Mouse (Mus musculus) kidney, embryonic 14.5 days (tissue): ENCODE measurements around the gene Tufm. TPM values are rescaled to one million over a fixed set of nuclear protein-coding genes. Genes with fewer than 3 reads are reported as not detected.
A peak's percentile ranks its signal among the peaks of the same experiment; 100 is the strongest.
"Not testable (repeated sequence)": the region's sequence is repeated elsewhere in the genome, so short reads cannot be mapped to it uniquely, and the experiment has no call there.

Experiments
- ATAC-seq: fragments of 200-750 bp; cut with Nextera tagmentation; 2 replicates; pipeline ENCODE4 v1.8.0; 2017; ENCODE audit warnings: moderate number of reproducible peaks, mild to moderate bottlenecking, moderate TSS enrichment, moderate library complexity; ENCODE audit not compliant: low FRiP score, low TSS enrichment
- H3K27ac ChIP-seq: fragments of 300-500 bp; sonication (generic); 2 replicates; pipeline ENCODE4 v1.5.1; 2014; ENCODE audit warnings: low read depth, mild to moderate bottlenecking, low read length, moderate library complexity, mixed read lengths
- H3K27me3 ChIP-seq: fragments of 300-500 bp; sonication (generic); 2 replicates; pipeline ENCODE4 v1.6.1; 2014; ENCODE audit warnings: mild to moderate bottlenecking, low read length; ENCODE audit not compliant: control insufficient read depth, insufficient read depth
- H3K36me3 ChIP-seq: fragments of 300-500 bp; sonication (generic); 2 replicates; pipeline ENCODE4 v1.6.1; 2014; ENCODE audit warnings: low read length, mixed read lengths; ENCODE audit not compliant: control insufficient read depth, insufficient read depth
- H3K4me1 ChIP-seq: fragments of 300-500 bp; sonication (generic); 2 replicates; pipeline ENCODE4 v1.6.1; 2014; ENCODE audit warnings: low read length, mixed read lengths; ENCODE audit not compliant: control insufficient read depth, insufficient read depth
- H3K4me2 ChIP-seq: fragments of 300-500 bp; sonication (generic); replicated peaks from 2 replicates; pipeline ENCODE4 v1.6.1; 2014; ENCODE audit warnings: low read depth, mild to moderate bottlenecking, low read length
- H3K4me3 ChIP-seq: fragments of 300-500 bp; sonication (generic); 2 replicates; pipeline ENCODE4 v1.5.1; 2014; ENCODE audit warnings: mild to moderate bottlenecking, low read length
- H3K9ac ChIP-seq: fragments of 300-500 bp; sonication (generic); 2 replicates; pipeline ENCODE4 v1.6.1; 2014; ENCODE audit warnings: low read depth, mild to moderate bottlenecking, low read length, moderate library complexity
- H3K9me3 ChIP-seq: fragments of 300-500 bp; sonication (generic); 2 replicates; pipeline ENCODE4 v1.6.1; 2016; ENCODE audit warnings: low read length; ENCODE audit not compliant: control insufficient read depth
- WGBS: fragments of 180-500 bp; shearing (Covaris S2); extraction: QIAGEN DNeasy Blood & Tissue Kit; methylation state at CpG from one replicate; pipeline ENCODE4 v1.1.7; 2014; 5-methylcytosine and 5-hydroxymethylcytosine counted together
- polyA plus RNA-seq: library from polyadenylated mRNA; unstranded; fragments of >200 nt; fragmentation: Nextera tagmentation; extraction: Ambion mirVana; gene quantifications from 2 replicates; pipeline ENCODE4 v1.2.1, GENCODE M21; 2014

Tufm gene
- polyA plus RNA-seq, 1 experiment from 2014 or later = 159 TPM

GRCm38 (mm10) chr7:126481699-126482098 lies 5.5 kb upstream of the Tufm start:
- H3K36me3 ChIP-seq = no peaks in the 10 kb centered on the region
- H3K4me3 ChIP-seq = no peak overlapping the region
- no peak overlapping the region for H3K4me2 ChIP-seq
- H3K9me3 ChIP-seq = no peaks in the 10 kb centered on the region
- 0 out of 2 replicates have a peak, but pooled peaks cover 3% of the 10 kb centered on the region for H3K4me1 ChIP-seq
- 24% methylated on average over 5 of the region's 5 CpGs for WGBS
- H3K27ac ChIP-seq = no peak overlapping the region
- H3K9ac ChIP-seq = no peak overlapping the region
- ATAC-seq = no peak
- no peaks in the 10 kb centered on the region for H3K27me3 ChIP-seq

- under 1% methylated on average over 23 of the region's 23 CpGs for WGBS
- Histone ChIP-seq H3K4me3 (peak overlapping the region; percentile 32), H3K36me3 (no peaks in the 10 kb centered on the region), H3K4me1 (0 out of 2 replicates have a peak, but pooled peaks cover 3% of the 10 kb centered on the region), H3K9me3 (no peaks in the 10 kb centered on the region), H3K9ac (peak overlapping the region; percentile 58), H3K4me2 (peak overlapping the region; percentile 51), H3K27me3 (no peaks in the 10 kb centered on the region), H3K27ac (peak overlapping the region; percentile 55; the same call in 1 of the 2 replicates)
- peak; percentile 89 for ATAC-seq
Measured at GRCm38 (mm10) chr7:126482392-126482871, 4.7 kb upstream of the Tufm start.

- not testable (repeated sequence) for H3K4me1 ChIP-seq, H3K27me3 ChIP-seq, ATAC-seq, H3K9me3 ChIP-seq, H3K27ac ChIP-seq
- Histone ChIP-seq H3K4me3 (peak overlapping the region; percentile 58), H3K9ac (peak overlapping the region; percentile 66), H3K4me2 (peak overlapping the region; percentile 92), H3K36me3 (peaks cover 42% of the 10 kb centered on the region)
- WGBS = 17% methylated on average over 19 of the region's 25 CpGs
Measured at GRCm38 (mm10) chr7:126487617-126488385, 640 bp downstream of the Tufm start.

- Histone ChIP-seq H3K27me3 (no peaks in the 10 kb centered on the region), H3K9ac (no peak overlapping the region), H3K4me1 (0 out of 2 replicates have a peak, but pooled peaks cover 3% of the 10 kb centered on the region), H3K36me3 (peaks cover 74% of the 10 kb centered on the region), H3K4me3 (no peak overlapping the region), H3K9me3 (no peaks in the 10 kb centered on the region), H3K27ac (no peak overlapping the region), H3K4me2 (no peak overlapping the region)
- WGBS = 83% methylated on average over 1 of the region's 1 CpGs
- no peak for ATAC-seq
Measured at GRCm38 (mm10) chr7:126491005-126491404, 3.8 kb downstream of the Tufm start.

GRCm38 (mm10) chr7:126491973-126492372 lies 4.8 kb downstream of the Tufm start:
- peaks cover 83% of the 10 kb centered on the region for H3K36me3 ChIP-seq
- no peaks in the 10 kb centered on the region for H3K9me3 ChIP-seq
- no peak overlapping the region for H3K4me2 ChIP-seq
- H3K4me3 ChIP-seq = no peak overlapping the region
- H3K4me1 ChIP-seq = 0 out of 2 replicates have a peak, but pooled peaks cover 3% of the 10 kb centered on the region
- no peaks in the 10 kb centered on the region for H3K27me3 ChIP-seq
- H3K9ac ChIP-seq = no peak overlapping the region
- H3K27ac ChIP-seq = no peak overlapping the region
- no peak for ATAC-seq
- 46% methylated on average over 10 of the region's 11 CpGs for WGBS

GRCm38 (mm10) chr7:126494120-126494519 lies 7.0 kb downstream of the Tufm start:
- Histone ChIP-seq H3K4me3 (no peak overlapping the region), H3K4me1 (no peaks in the 10 kb centered on the region), H3K36me3 (peaks cover 97% of the 10 kb centered on the region), H3K27ac (no peak overlapping the region), H3K9ac (no peak overlapping the region), H3K27me3 (no peaks in the 10 kb centered on the region), H3K4me2 (no peak overlapping the region), H3K9me3 (no peaks in the 10 kb centered on the region)
- 83% methylated on average over 6 of the region's 6 CpGs for WGBS
- ATAC-seq = no peak

- no peaks in the 10 kb centered on the region; the same call in 1 of the 2 replicates for H3K4me1 ChIP-seq
- H3K9me3 ChIP-seq = no peaks in the 10 kb centered on the region
- peaks cover 98% of the 10 kb centered on the region for H3K36me3 ChIP-seq
- H3K4me3 ChIP-seq = no peak overlapping the region
- H3K4me2 ChIP-seq = no peak overlapping the region
- no peak for ATAC-seq
- no peak overlapping the region for H3K27ac ChIP-seq
- H3K9ac ChIP-seq = no peak overlapping the region
- H3K27me3 ChIP-seq = no peaks in the 10 kb centered on the region
- WGBS = 90% methylated on average over 5 of the region's 5 CpGs
Measured at GRCm38 (mm10) chr7:126496475-126496874, 9.3 kb downstream of the Tufm start.

GRCm38 (mm10) chr7:126497966-126498365 lies 10.8 kb downstream of the Tufm start:
- Histone ChIP-seq H3K36me3 (peaks cover 84% of the 10 kb centered on the region), H3K9ac (no peak overlapping the region), H3K27me3 (no peaks in the 10 kb centered on the region), H3K27ac (no peak overlapping the region), H3K4me1 (no peaks in the 10 kb centered on the region; the same call in 1 of the 2 replicates), H3K4me3 (no peak overlapping the region), H3K4me2 (no peak overlapping the region), H3K9me3 (no peaks in the 10 kb centered on the region)
- no peak for ATAC-seq
- WGBS = 92% methylated on average over 12 of the region's 12 CpGs

GRCm38 (mm10) chr7:126499416-126499815 lies 12.3 kb downstream of the Tufm start:
- 95% methylated on average over 7 of the region's 7 CpGs for WGBS
- no peaks in the 10 kb centered on the region for H3K9me3 ChIP-seq
- H3K4me1 ChIP-seq = no peaks in the 10 kb centered on the region; the same call in 1 of the 2 replicates
- H3K4me2 ChIP-seq = no peak overlapping the region
- H3K9ac ChIP-seq = no peak overlapping the region
- peaks cover 69% of the 10 kb centered on the region for H3K36me3 ChIP-seq
- no peak for ATAC-seq
- no peak overlapping the region for H3K4me3 ChIP-seq
- no peaks in the 10 kb centered on the region for H3K27me3 ChIP-seq
- no peak overlapping the region for H3K27ac ChIP-seq
